Mouse (Mus musculus): ENCODE data around the gene Cdc26.

DNA sequence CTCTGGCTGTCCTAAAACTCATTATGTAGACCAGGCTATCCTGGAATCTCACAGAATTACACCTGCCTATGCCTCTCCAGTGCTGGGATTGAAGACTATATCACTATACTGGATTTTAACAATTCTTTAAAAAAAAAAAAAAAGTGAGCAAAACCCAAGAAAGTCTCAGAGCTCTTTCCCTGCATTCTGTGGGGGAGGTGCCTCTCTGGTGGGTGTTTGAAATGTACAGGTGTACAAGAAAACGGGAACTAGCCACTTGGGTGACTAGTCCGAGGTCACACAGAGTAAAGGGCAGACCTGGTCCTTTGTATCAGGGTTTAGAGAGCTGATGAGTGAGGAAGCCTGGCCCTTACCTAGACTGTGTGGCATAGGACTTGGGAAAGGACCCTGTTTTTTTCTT lies 46.0 kb downstream of the Cdc26 start:
- no peak for TF ChIP-seq POLR2A (IDR thresholded peaks at IDR 0.05; ENCODE audit: borderline replicate concordance, extremely low read depth, insufficient read depth, insufficient read length, poor library complexity, severe bottlenecking)
- TF ChIP-seq CTCF (IDR thresholded peaks at IDR 0.05; ENCODE audit: borderline replicate concordance, extremely low read depth, insufficient read depth, insufficient read length) = no peak
